Mouse (Mus musculus) ES-E14 (cell line): ENCODE data around the gene Rnf216.

Experiments used
- HCFC1 ChIP-seq: IDR thresholded peaks from 2 replicates; pipeline ENCODE4 v1.6.1; 2012; ENCODE audit warnings: low read length, inconsistent platforms, borderline replicate concordance; ENCODE audit not compliant: insufficient read depth
- MAFK ChIP-seq: IDR thresholded peaks from 2 replicates; pipeline ENCODE4 v1.6.1; 2014; ENCODE audit warnings: mild to moderate bottlenecking, low read depth, low read length, inconsistent platforms; ENCODE audit not compliant: insufficient read depth
- ZC3H11A ChIP-seq: IDR thresholded peaks from 2 replicates; pipeline ENCODE4 v1.6.1; 2012; ENCODE audit warnings: low read depth, mild to moderate bottlenecking, inconsistent platforms, low read length, borderline replicate concordance

DNA sequence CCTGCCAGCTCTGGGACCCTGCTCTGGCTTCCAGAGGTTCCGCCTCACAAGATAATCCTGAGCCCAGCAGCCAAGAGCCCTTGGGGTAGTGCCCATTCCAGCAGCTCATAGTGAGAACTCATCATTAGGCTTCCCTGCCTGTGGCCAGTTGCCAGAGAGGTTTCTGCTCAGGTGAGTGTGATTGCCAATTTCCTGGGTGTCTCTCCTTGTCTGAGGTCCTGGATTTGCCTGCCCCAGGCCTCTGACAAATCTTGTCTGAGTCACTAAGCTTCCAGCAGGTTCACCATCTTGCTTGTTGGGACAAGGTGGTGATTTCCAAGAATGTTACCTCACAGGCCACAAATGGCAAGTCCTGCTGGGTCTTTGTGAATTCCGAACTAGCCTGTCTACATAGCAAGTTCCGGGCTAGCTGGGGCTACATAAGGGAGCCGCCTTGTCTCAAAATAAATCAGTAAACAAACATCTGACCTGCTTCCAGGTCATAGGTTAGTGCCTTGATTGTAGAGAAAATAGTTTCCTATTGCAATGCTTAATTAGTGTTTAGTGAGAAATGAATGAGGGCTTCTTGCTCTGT, 12.1 kb upstream of the Rnf216 start:
- TF ChIP-seq ZC3H11A: no peak
- no peak for TF ChIP-seq HCFC1
- no peak for TF ChIP-seq MAFK
